Mouse (Mus musculus) B cell, adult 2 months (primary cell): ENCODE data around the gene Wdr6.
A peak's percentile ranks its signal among the peaks of the same experiment; 100 is the strongest.
"Not testable (repeated sequence)": the region's sequence is repeated elsewhere in the genome, so short reads cannot be mapped to it uniquely, and the experiment has no call there.

Experiments
- DNase-seq, 2 experiments: peaks; one replicate each; pipeline ENCODE4 v3.0.0; 2022

Gene Wdr6

DNA sequence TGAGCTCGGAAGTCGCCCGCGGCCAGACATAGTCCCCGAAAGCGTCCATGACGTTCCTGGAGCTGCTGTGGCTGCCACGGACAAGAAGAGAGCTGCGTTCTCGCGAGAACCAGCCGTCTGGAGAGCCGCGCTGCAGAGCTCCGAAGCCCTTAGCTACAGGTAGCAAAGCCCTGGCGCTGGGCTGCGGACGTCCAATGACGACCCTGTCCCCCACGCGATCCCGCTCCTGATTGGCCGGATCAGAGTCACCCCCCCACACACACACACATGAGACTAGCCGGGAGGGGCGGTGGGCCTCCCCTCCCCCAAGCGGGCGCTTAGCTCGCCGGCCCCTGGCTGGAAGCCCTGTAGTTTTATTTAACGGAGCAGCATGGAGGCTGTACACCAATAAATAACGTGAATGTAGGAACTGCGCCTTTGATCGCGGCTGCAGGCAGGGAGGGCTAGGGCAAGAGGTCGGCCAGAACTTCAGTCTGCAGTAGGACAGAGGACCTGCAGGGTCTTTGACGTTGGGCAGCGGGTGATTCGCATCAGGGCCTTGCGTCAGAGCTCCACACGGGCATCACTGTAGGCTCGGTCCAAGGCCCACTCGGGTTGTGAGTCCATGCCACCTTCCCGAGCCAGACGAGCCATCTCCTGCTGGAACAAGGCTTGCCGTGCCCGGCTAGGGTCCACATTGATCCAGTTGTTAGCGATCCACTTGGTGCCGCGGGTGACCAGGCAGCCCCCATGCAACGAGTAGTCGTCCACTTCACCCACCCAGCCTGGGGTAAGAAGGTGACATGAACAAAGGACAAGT is at the start of gene Wdr6:
Gene Wdr6, minus strand, starts transcription at position 195 of the 799 bp plus-strand sequence.
- peak; percentile 86 to 88 for DNase-seq

DNA sequence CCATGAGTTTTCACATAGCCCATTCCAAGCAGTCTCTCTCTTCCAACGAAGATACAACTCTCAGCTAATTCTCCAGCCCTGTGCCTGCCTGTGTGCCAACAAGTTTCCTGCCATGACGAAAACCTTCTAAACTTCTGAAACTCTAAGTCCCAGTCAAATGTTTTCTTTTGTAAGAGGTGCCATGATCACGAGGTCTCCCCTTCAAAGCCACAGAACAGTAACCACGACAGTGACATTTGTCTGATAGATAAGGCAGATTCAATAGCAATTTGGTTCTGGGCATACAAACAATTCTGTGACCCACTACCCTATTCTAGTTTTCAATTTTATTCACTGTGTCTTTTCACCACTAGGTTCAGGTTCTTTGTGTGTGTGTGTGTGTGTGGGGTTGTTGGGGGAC is 49.6 kb upstream of the Wdr6 start:
- no peak for DNase-seq

DNA sequence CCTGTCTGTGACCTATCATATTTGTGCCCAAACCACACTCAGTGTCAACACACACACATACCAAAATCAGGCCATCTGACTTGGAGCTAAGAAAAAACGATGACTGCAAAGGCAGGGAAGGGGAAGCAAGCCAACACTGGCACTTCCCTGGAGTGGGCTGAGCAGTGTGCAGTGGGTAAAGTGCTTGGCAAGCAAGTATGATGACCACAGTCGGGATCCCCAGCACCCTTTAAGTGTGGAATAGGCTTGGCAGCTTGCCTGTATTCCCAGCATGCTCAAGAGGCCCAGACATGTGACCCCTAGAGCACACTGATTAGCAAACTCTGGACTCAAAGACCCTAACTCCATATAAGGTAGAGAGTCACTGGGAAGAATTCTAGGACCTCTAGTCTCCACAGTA is 48.0 kb upstream of the Wdr6 start:
- no peak for DNase-seq

DNA sequence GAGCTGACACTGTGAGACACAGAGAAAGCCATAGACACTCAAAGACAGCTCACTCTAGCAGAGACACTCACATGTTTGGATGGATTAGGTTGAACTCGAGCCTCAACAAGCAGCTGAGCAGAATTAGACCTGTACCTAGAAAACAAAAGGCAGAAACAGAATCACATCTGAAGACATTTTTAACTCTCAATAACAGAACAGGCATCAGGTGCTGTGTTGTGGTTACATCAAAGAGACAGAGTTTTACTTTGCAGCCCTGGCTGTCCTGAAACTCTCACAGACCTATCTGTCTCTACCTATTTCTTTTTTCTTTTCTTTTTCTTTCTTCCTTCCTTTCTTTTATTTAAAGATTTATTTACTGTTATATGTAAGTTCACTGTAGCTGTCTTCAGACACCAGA is 38.8 kb upstream of the Wdr6 start:
- no peak for DNase-seq

DNA sequence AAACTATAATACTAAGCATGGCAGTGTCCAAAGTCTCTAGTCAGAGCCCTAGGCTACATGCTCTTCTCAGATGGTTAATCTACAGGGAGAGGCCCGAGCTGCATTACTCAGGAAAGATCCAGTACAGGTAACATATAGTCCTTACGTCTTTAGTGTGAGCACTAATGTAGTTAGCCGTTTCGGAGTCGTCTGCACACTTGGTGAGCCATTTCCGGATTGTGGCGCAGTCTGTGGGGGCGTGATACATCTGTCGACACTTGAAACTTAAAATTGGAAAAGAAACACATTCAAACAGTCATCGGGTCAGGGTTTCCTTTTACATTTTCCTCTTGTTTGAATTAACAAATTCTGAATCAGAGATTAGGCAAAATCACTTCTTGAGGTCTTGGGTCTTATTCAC is 32.9 kb upstream of the Wdr6 start:
- DNase-seq: no peak

DNA sequence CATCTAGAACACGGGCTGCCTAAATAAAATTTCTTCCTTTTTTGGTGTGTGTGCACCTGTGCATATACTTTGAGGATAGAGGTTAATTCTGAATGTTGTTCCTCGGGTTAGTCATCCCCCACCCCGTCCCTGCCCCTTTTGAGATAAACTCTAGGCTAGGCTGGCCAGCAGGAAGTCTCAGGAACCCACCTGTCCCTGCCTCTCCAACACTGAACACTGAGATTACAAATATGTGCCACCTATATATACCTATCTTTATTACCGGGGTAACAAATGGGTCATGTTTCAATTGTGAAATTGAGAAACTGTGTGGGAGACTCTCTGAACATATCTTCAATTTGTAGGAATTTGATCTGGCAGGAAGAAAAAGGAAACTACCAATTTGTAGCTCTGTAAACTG is 30.4 kb upstream of the Wdr6 start:
- DNase-seq: no peak

DNA sequence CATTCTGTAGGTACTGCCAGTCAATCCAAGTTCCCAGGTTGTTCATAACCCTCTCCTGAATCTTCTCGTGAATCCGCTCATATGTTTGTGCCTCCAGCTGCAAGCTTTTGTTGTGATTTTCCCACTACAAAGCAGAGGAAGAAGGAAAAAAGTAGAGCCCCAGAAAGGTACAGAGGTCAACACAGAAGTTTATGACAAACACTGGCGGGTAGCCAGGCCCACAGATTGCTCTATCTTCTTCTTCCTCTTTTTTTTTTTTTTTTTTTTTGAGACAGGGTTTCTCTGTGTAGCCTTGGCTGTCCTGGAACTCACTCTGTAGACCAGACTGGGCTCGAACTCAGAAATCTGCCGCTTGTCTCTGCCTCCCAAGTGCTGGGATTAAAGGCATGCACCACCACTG is 29.4 kb upstream of the Wdr6 start:
- not testable (repeated sequence) for DNase-seq

DNA sequence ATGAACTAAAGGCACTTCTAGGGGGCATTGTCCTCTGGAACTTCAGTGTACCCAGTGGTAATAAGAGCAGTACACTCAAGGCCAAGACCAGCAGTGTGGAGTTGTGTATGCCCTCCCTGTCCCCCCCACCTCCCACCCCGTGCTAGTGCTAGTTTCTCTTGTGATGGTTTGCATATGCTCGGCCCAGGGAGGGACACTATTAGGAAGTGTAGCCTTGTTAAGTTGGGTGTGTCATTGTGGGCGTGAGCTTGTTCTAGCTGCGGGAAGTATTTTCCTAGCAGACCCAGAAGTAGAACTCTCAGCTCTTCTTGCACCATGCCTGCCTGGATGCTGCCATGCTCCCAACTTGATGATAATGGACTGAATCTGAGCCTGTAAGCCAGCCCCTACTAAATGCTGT is 23.4 kb upstream of the Wdr6 start:
- no peak for DNase-seq

DNA sequence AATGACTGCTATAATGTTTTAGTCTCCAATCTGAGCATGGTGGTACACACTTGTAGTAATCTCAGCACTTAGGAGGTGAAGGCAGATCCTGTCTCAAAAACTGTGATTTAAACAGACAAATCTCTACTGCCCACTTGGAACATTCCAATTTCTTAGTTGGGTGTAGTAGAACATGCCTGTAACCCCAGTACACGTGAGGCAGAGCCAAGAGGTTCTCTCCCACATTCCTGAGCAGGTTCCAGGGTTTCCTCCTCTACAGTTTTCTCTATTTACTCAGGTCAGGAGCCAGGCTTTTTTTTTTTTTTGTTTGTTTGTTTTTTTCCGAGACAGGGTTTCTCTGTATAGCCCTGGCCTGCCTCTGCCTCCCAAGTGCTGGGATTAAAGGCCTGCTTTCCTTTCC is 21.5 kb upstream of the Wdr6 start:
- no peak for DNase-seq

DNA sequence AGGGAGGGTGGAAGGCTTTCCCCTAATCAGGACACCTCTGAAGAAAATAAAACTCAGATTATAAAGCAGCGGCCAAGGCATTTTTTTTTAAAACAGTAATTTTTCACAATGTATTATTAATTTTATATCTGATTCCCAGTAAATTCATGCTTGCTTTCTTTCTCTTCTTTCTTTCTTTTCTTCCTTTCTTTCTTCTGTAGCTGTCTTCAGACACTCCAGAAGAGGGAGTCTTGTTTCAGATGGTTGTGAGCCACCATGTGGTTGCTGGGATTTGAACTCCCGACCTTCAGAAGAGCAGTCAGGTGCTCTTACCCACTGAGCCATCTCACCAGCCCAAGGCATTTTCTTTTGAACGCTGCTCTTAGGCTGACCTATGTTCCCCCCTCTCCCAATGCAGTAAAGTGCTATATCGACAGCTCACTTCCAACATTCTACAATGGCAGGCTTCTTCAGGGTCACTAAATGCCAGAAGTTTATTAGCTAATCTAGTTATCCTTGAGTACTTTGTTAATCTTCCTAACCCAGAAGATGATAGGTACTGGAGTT is 20.6 kb upstream of the Wdr6 start:
- DNase-seq: no peak

DNA sequence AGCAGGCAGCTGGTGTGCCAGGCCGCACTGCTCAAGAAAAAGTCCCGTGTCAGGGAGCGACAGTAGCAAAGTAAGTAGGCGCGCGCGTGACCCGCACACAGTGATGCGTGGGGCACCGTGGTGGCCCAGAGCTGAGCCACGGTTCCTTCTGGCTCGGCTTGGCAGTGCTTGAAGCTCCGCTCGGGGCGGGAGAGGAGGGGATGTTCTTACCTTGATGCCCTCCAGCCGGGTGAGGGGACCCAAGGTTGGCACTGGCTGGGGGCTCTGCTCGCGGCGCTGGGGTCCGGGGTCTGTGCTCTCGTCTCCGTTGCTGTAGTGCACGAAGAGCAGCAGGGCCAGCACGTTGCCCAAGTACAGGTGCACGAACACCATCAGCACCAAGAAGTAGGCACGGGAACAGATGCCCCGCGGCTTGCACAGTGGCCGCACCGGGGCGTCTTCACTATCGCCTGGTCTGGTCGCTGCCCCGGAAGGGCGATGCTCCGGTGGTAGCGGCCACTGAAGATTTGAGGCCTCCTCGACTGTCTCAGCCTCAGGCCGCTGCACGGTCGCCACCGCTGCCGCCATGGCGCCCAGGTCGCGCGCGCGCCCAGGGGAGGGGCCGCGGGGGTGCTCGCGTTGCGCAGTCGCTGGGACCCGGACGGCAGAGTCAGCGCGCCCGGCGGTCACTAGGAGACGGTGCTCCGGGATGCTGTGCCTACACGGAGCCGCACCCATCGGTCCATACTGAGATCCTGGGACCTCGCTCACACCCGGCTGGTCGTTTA is 18.6 kb upstream of the Wdr6 start, which contains the start of gene P4htm:
Gene P4htm, minus strand, starts transcription at position 670 of the 767 bp plus-strand sequence.
- peak; percentile 65 to 72 for DNase-seq

DNA sequence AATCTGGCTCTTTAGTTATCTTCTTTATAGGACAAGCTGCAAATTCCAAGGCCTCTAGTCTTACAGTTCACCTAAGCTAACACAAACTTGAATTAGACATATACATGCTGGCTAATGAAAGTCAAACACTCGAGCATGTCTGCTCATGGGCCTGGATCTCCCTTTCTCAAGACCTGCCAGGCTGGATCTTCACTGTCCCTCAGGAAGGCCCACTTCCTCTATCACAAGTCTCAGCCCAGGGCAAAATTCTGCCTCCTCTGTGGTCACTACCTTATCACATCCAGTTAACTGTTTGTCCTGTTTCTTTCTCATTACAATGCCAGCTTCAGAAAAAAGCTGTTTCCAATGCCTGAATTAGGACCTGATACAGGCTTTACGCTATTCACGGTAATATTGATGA is 15.8 kb upstream of the Wdr6 start:
- DNase-seq: no peak

DNA sequence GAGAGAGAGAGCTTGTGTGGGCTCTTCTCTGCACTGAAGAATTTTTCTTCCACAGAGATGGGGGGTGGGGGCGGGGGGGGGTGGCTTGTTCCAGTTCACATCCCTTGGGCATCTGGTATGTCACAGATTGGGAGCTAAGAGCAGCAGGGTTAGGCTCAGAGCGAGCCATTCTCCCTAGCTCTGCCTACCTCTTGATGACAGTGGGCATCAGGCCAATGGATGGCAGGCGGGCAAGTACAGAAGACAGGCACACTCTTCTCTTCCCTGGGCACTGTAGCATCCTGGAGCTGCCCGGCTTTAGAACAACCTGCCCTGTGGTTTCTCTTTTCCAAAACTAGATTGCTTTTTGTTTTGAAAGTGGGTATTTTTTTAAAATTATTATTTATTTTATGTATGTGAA is 12.9 kb upstream of the Wdr6 start:
- DNase-seq: no peak

DNA sequence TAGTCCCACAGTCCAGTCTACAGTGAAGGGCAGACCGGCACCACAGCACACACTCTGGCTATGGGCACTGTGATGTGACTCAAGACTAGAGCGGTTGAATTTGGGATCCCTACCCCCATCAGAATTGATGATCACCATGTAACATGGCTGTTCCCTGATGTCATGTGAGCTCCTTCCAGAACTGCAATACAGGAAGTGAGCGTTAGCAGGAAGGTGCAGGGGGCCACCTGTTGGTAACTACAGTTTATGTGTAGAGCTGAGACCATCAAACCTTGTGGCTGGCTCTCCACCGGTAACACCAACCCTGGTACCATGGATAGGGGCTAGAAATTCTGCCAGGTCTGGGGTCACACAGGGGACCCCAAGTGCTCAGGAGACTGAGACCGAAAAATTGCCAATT is 10.7 kb upstream of the Wdr6 start:
- no peak for DNase-seq

DNA sequence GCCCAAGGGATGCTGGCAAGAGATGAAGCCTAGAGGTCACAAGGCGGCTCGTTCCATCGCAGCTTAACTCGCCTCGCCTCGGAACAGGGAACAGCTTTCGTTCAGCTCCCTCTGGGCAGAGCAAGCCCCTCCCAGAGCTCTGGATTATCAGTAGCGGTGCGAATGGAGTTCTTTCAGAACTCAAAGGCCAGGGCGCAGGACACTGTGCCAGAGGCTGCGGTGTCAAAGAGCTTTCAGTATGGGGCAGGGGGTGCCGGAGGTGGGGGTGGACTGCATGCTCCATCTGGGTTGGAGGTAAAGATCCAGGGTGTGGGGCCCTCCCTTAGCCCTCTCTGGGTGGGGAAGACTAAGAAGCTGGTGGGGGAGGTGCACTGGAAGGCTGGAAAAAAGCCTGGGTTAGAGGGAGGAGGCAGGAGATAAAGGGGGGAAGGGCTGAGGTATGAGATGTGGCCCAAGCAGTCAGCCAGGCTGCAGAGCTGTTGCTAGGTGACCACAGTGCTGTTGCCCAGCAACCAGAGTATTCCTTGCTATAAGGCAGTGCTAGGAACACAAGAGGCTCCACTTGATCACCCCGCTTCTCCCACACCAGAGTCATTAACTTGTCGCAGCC is 9.1 kb upstream of the Wdr6 start:
- DNase-seq: no peak

DNA sequence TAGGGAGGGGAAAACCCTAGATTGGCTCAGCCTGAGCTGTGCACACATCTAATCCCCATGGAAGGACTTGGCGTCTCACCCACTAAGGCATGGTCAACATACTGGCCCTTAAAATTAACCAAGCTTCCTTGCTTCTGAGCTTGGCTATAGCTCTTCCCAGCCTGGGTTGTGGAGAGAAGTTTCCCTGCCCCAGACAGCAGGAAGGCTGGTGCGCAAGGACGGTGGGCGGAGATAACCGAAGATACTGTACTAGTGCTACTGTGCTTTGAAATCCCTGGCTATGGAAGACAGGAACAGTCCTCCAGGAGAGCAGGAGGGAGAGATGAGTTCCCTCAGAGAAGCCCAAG is 778 bp upstream of the Wdr6 start:
- DNase-seq: no peak

DNA sequence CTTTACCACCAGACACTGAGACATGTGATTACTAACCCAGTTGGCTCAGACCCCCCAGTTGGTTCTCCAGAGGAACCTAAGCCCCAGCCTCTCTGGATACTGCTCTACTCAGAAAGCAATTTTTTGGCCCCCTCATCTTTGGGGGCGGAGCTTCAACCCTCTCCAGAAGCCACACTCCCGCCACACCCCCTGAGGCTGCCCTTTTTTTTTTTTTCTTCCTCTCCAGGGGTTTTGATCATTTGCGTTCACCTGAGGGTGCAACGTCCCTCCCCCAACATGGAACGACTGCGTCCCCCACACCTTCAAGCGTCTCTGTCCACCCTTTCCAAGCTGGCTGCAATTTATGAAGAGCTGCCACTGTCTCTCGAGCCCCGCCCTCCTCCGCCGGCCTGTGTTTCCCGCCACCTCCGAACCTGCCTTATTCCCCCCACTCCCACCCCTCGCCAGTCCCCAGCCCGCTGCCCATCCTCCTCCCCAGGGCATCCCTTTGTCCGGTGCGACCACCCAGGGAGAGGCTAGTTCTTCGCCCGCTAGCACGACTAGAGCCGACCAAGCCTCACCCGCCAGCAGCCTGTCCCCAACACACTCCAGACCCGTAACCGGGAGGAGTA is 500 bp downstream of the Wdr6 start:
- peak; percentile 50 to 53 for DNase-seq

DNA sequence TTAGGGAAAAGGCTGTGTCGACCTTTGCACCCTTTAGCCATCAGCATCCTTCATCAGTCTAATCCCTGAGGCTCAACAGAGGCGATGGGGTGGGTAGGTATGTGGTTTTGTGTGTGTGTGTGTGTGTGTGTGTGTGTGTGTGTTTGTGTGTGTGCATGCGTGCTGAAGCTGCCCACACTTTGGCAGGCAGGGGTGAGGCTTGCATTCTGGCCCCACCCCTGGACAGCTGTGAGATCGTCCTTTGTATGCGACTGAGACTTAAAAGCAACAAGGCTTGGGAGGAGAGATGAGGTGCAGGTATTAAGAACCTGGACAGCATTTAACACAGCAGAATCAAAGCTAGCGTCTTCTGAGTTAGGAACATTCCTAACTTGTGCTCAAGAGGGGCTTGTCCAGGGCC is 1.5 kb downstream of the Wdr6 start:
- DNase-seq: no peak

DNA sequence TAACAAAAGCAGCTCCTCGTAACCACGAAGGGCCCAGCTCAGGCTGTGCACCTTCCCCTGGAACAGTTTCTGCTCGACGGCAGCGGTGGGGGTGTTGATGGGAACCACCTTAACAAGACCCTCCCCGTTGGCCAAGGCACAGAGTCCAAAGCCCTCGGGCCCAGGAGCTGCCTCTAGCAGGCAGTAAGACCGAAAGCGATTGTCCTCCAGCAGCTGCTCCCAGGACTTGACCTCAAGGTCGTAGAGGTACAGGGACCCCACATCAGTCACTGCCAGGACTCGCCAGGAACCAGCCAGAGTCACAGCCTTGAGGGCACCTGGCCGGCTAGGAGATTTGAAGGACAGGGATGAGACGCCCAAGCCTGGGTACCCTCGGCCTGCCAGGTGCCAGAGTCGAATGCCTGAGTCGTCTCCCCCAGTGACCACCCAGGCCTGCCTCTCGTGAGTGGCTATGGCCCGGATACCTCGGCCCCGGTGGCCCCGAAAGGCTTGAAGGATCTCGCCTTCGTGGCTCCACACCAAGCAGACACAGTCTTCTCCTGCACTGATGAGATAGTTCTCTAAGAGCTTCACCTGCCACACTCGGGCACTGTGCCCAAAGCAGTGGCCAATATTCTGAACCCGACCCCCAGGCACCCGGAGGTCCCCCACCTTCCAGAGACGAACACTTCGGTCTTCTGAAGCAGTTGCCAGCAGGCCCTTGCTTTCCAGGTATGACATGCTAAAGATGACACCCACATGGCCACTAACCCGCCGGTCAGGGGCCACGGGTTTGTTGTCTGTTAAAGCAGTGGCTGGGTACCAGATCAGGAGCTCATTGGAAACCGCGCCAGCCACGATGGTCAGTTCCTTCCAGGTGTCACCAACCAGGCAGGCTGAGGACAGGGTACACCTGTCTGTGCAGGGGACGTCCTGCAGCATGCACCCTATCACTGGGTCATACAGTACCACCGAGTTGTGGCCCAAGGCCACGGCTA is 2.9 kb downstream of the Wdr6 start:
- DNase-seq: no peak

DNA sequence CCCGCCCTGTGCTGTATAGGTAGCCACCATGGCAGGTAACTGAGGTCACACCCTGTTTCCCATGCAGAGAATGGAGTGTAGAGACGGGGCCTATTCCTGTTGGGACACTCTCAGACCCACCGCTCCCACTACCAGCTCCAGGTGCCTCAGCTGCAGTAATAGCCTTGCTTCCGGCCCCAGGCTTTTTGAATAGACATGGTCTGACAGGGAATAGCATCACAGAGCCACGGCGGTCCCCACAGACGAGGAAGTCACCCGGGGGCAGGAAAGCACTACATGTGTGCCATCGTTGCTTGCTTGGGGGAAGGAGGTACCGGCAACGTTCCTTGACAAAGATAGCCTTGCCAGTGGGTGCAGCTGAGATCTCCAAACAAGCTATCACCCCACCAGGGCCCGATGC is 3.6 kb downstream of the Wdr6 start:
- DNase-seq: no peak

DNA sequence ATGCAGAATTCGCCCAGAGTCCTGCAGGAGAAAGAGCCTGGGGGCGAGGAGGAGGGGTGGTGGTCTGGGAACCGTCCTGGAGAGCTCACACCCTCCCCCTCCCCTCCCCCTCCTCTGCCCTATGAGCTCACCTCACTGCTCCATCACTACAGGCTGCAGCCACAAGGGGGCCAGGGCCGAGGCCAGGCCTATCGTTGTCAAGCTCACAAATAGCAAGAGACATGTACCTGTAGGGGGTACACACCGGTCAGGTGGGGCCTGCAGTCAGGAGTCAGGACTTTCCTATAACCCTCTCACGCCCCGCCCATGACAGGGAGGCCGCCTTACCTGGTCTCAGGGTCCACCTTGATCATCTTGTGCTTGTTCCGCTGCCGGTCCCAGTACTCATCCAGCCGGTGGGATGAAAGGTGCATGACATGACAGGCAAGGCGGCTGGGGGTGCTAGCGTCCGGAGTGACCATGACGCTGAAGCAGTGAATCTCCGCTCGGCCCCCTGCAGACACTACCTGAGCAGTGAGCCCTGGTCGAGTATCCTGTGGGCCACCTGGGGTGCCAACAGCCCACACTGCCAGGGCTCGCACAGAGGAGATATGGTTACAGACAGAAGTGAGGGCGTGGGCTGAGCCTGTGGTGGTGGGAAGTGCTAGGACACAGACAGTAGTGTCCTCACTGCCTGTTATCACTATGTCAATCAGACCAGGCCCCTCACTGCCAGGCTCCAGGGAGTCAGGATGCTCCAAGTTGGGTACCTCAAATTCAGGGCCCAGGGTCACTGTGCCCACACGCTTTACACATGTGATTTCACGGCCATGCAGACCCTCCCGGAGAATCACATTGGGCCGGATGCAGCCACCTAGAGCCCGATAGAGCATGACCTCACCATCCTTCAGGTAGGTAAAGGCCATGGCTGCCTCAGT is 4.5 kb downstream of the Wdr6 start:
- peak; percentile 75 to 78 for DNase-seq
